Mouse (Mus musculus) forebrain, postnatal 0 days (tissue): ENCODE data around the gene Pigo. TPM values are rescaled to one million over a fixed set of nuclear protein-coding genes. Genes with fewer than 3 reads are reported as not detected.
A peak's percentile ranks its signal among the peaks of the same experiment; 100 is the strongest.
"Not testable (repeated sequence)": the region's sequence is repeated elsewhere in the genome, so short reads cannot be mapped to it uniquely, and the experiment has no call there.

Source experiments
- ATAC-seq: fragments of 200-750 bp; cut with Nextera tagmentation; 2 replicates; pipeline ENCODE4 v1.8.0; 2017; ENCODE audit warnings: mild to moderate bottlenecking, moderate library complexity
- DNase-seq: peaks from one replicate; pipeline ENCODE4 v3.0.0-alpha.2; 2015
- H3K27ac ChIP-seq: fragments of 300-500 bp; sonication (generic); 2 replicates; pipeline ENCODE4 v1.5.1; 2014; ENCODE audit warnings: low read depth, mild to moderate bottlenecking, antibody characterized with exemption, low read length, moderate library complexity, mixed read lengths
- H3K27me3 ChIP-seq: fragments of 300-500 bp; sonication (generic); 2 replicates; pipeline ENCODE4 v1.6.1; 2014; ENCODE audit warnings: mild to moderate bottlenecking, low read length, mixed read lengths; ENCODE audit not compliant: insufficient read depth
- H3K36me3 ChIP-seq: fragments of 300-500 bp; sonication (generic); 2 replicates; pipeline ENCODE4 v1.6.1; 2014; ENCODE audit warnings: mild to moderate bottlenecking, moderate library complexity; ENCODE audit not compliant: insufficient read depth
- H3K4me1 ChIP-seq: fragments of 300-500 bp; sonication (generic); 2 replicates; pipeline ENCODE4 v1.6.1; 2014; ENCODE audit warnings: antibody characterized with exemption; ENCODE audit not compliant: insufficient read depth
- H3K4me2 ChIP-seq: fragments of 300-500 bp; sonication (generic); 2 replicates; pipeline ENCODE4 v1.6.1; 2014; ENCODE audit warnings: low read depth, mild to moderate bottlenecking, moderate library complexity
- H3K4me3 ChIP-seq: fragments of 300-500 bp; sonication (generic); 2 replicates; pipeline ENCODE4 v1.5.1; 2014; ENCODE audit warnings: low read depth, low read length, mixed read lengths
- H3K9ac ChIP-seq: fragments of 300-500 bp; sonication (generic); 2 replicates; pipeline ENCODE4 v1.6.1; 2014; ENCODE audit warnings: mild to moderate bottlenecking
- H3K9me3 ChIP-seq: fragments of 300-500 bp; sonication (generic); 2 replicates; pipeline ENCODE4 v1.6.1; 2016; ENCODE audit warnings: low read length
- CTCF ChIP-seq: sonication (generic); IDR thresholded peaks from 2 replicates; pipeline ENCODE4 v1.5.1; 2016; ENCODE audit warnings: antibody characterized with exemption, control low read depth, low read depth
- WGBS: fragments of 180-500 bp; shearing (Covaris S2); extraction: QIAGEN DNeasy Blood & Tissue Kit; methylation state at CpG from one replicate; pipeline ENCODE4 v1.1.7; 2014; 5-methylcytosine and 5-hydroxymethylcytosine counted together
- polyA plus RNA-seq: library from polyadenylated mRNA; unstranded; fragments of >200 nt; fragmentation: Nextera tagmentation; extraction: Ambion mirVana; gene quantifications from 2 replicates; pipeline ENCODE4 v1.2.1, GENCODE M21; 2015
- total RNA-seq: library from RNA; depleted of rRNA; stranded (reverse); fragments of >200 nt; gene quantifications from 2 replicates; pipeline ENCODE4 v1.2.3, GENCODE M21; 2014

Pigo gene
- total and polyA plus RNA-seq, 2 experiments from 2014 or later = 20.3 to 21.9 TPM

DNA sequence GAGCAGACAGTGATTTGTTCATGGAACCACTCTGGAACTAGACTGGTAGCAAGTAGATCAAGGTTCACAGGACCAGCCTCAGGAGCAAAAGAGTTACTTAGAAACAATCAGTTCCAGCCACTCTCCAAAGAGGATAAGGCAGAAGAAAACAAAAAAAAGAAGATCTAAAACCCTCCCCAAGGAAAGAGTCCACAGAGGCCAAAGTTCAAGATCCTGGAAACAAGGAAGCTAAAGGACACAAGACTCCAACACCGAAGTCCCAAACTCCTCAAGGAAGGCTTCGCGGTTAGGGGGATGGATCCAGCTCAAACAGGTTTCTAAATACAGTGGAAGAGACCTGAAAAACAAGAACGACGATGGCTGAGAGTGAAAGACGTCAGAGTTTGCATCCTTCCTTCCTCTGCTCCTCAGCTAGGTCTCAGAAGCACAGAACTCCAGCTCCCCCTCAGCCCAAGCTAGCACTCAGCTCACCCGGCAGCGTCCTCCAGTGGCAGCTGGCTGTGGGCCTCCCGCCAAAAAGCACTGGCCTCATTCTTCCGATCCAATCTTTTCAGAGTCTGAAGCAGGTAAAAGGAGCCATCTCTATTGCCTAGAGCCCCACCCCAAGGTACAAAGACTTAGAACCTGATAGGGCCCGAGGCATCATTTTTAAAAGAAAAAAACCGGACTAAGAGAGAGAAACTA lies 22.7 kb downstream of the Pigo start:
- Histone ChIP-seq H3K4me3 (no peak overlapping the region), H3K27ac (no peak overlapping the region), H3K9ac (no peak overlapping the region), H3K27me3 (no peaks in the 10 kb centered on the region), H3K4me2 (no peak overlapping the region), H3K4me1 (peaks cover 12% of the 10 kb centered on the region), H3K36me3 (peaks cover 8% of the 10 kb centered on the region; the same call in 1 of the 2 replicates), H3K9me3 (no peaks in the 10 kb centered on the region)
- ATAC-seq (no peak), DNase-seq (no peak)
- 77% methylated on average over 12 of the region's 12 CpGs for WGBS
- TF ChIP-seq CTCF = no peak

DNA sequence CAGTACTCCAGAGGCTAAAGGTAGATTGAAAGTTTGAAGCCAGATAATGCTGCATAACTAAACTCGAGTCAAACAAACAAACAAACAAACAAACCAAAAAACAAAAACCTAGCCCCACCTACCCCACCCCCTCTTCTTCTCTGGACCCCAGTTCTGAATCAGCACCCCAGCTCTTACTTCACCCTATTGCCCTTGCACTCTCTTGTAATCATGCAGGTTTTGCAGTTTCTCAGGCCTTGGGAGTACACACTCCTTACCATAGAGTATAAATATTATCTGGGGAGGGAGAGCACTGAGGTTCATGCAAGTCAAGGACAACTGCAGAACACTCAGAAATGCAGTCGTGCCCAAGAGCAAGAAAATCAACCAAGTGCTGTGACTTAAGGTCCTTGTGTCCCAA lies 24.3 kb downstream of the Pigo start:
- H3K4me3 ChIP-seq = no peak overlapping the region
- 81% methylated on average over 2 of the region's 2 CpGs for WGBS
- H3K36me3 ChIP-seq = peaks cover 8% of the 10 kb centered on the region; the same call in 1 of the 2 replicates
- H3K9ac ChIP-seq = no peak overlapping the region
- DNase-seq = no peak
- peak overlapping the region; percentile 76 for H3K27ac ChIP-seq
- TF ChIP-seq CTCF = no peak
- ATAC-seq = no peak
- H3K4me1 ChIP-seq = peaks cover 18% of the 10 kb centered on the region
- H3K27me3 ChIP-seq = no peaks in the 10 kb centered on the region
- H3K9me3 ChIP-seq = no peaks in the 10 kb centered on the region
- no peak overlapping the region for H3K4me2 ChIP-seq

DNA sequence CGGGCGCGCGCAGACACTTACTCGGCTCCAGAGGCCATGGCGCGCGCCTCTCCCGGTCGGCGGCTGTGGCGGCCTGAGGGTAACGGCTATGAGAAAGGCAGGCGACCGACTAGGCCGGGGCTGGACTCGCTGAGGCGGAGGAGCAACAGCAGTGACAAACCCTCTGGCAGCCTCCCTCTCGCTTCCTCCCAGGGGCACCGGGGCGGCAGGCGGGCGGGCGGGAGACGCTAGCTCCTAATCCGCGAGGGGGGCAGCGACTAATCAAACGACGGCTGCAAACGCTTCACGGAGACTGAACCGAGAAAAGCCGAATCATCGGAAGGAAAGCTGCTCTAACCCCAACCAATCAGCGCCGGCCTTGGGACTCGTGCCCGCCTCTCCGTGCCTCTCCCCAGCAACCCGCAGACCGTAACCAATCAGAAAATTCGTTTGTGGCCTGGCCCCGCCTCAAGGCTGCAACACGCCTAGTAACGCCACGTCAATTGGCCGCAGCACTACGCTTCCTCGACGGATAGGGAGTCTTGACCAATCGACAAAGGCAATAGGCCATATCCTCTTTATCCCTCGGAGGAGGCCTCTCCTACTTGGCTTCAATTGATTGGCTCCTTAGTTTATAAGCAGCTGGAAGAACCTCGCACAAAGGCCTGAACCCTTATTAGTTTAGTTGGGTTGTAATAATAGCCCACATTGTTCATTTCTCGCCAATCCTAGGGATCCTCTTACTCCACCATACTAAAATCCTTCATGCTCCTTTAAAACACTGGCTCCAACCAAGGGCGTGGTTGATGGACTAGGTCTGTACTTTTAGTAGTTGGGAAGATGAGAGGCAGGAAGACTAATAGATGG lies 25.3 kb downstream of the Pigo start, which contains the start of gene Vcp:
Vcp (minus strand) TSS at position 367 of the 846 bp plus-strand sequence.
- peaks cover 18% of the 10 kb centered on the region for H3K4me1 ChIP-seq
- WGBS = under 1% methylated on average over 47 of the region's 56 CpGs

DNA sequence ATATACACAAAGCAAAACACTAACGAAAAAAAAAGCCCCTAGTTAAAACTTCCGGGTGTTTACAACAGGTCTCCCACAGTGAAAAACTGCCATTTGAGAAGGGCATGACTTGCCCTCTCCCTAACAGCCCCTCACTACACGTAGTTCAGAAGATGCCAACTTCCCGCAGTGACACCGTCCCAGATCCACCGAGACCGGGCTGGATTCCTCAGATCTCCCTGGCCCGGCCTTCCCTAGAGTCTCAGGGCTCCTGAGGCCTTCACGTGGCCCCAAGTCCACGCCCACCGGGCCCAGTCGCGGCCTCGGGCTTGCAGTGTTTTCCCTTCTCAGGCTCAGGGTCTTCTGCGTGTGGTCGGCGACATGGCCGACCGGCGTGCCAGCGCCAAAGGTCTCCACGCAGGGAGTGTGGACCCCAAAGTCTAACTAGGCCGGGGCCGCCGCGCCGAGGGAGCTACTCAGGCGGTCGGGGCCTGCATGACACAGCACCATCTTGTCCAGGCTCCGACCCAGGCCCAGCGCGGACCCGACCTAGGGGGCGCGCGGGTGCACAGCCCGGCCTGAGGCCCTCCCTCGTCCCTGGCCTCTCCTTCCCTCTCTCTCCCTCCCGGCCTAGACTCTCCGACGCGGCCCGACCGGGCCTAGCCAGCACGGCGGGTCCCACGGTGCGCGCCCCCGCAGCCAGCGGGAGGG lies 26.0 kb downstream of the Pigo start:
- no peak; the same call in 1 of the 2 replicates for TF ChIP-seq CTCF
- Histone ChIP-seq H3K4me2 (peak overlapping the region; percentile 58), H3K36me3 (peaks cover 14% of the 10 kb centered on the region; the same call in 1 of the 2 replicates), H3K4me3 (peak overlapping the region; percentile 82), H3K9ac (peak overlapping the region; percentile 97), H3K9me3 (no peaks in the 10 kb centered on the region), H3K27me3 (no peaks in the 10 kb centered on the region), H3K4me1 (peaks cover 18% of the 10 kb centered on the region), H3K27ac (peak overlapping the region; percentile 98)
- ATAC-seq = peak; percentile 44
- DNase-seq = peak; percentile 80
- 3% methylated on average over 45 of the region's 51 CpGs for WGBS

More for the DNA sequence above, 25.3 kb downstream of the Pigo start, which contains the start of gene Vcp:
- H3K27me3 ChIP-seq, H3K9me3 ChIP-seq, H3K36me3 ChIP-seq: not testable (repeated sequence)
- peak within 1 kb of the TSS; percentile 97 for H3K9ac ChIP-seq
- ATAC-seq = peak; percentile 98
- H3K4me3 ChIP-seq = peak within 1 kb of the TSS; percentile 82
- peak within 1 kb of the TSS; percentile 58 for H3K4me2 ChIP-seq
- peak; percentile 100 for DNase-seq
- peak within 1 kb of the TSS; percentile 98 for H3K27ac ChIP-seq

DNA sequence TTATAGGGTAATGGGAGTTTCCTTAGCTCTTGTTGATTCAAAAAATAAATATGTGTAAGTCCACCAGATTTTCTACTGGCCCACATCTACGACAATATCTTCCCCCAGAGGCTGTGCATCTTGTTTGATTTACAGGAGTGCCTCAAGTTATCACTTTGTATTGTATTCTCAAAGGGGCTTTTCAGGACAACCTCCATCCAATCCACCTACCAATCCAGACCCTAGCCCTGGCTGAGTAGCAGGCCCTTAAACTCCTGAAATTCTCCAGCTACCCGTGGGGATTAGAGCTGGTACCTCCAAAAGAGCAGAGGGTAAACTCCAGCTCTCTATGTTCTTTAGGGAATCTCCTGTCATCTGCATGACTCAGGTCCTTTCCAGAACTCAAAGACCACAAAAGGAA lies 27.6 kb downstream of the Pigo start:
- Histone ChIP-seq H3K9ac (0 out of 2 replicates have a peak overlapping the region, but pooled peaks have one; percentile 31), H3K4me3 (peak overlapping the region; percentile 82; the same call in 1 of the 2 replicates), H3K27me3 (no peaks in the 10 kb centered on the region), H3K27ac (no peak overlapping the region), H3K36me3 (peaks cover 25% of the 10 kb centered on the region), H3K9me3 (no peaks in the 10 kb centered on the region), H3K4me1 (peaks cover 18% of the 10 kb centered on the region), H3K4me2 (peak overlapping the region; percentile 58)
- WGBS = 67% methylated on average over 2 of the region's 2 CpGs
- ATAC-seq (no peak), DNase-seq (no peak)
- TF ChIP-seq CTCF = no peak

DNA sequence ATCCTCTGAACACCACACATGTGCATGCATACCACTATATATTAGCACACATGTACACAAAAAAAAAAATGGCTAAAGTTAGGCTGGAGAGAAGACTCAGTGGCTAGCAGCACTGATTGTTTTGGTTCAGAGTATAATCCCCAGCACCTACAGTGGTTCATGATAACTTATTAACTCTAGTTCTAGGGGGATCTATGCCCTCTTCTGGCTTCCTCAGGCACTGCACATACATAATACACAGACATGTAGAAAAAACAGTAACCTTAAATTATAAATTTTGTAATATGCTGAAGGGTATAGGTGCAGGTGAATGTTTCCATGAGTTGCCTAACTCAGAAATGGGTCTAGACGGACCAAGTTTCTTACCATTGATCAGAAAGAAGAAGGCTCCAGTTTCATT lies 37.3 kb downstream of the Pigo start:
- H3K4me1 ChIP-seq = no peaks in the 10 kb centered on the region
- H3K4me3 ChIP-seq = no peak overlapping the region
- no peak overlapping the region for H3K9ac ChIP-seq
- no peak for DNase-seq
- peaks cover 91% of the 10 kb centered on the region for H3K36me3 ChIP-seq
- TF ChIP-seq CTCF = peak; percentile 22; the same call in 1 of the 2 replicates
- WGBS = 86% methylated on average over 1 of the region's 1 CpGs
- no peak overlapping the region for H3K4me2 ChIP-seq
- H3K27me3 ChIP-seq = no peaks in the 10 kb centered on the region
- ATAC-seq = no peak
- H3K9me3 ChIP-seq = no peaks in the 10 kb centered on the region
- no peak overlapping the region for H3K27ac ChIP-seq

DNA sequence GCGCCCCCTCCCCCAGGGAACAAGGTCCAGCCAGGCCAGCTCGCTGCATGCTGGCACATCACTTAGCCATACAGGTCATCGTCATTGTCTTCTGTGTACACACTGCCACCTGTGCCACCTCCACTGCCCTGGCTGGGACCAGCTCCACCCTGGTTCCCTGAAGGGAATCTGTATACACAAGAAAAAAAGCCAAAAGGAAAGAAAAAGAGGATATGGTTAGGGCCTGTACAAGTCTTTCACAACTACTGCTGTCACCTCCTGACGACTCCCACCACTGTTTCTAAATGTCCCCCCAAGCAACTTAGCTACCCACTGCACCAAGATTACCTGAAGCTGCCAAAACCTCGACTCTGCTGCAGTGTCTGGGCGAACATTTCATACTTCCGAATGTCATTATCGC lies 45.2 kb downstream of the Pigo start:
- not testable (repeated sequence) for H3K27ac ChIP-seq, ATAC-seq, H3K4me3 ChIP-seq, H3K4me1 ChIP-seq, DNase-seq, H3K27me3 ChIP-seq, H3K9ac ChIP-seq, H3K9me3 ChIP-seq, H3K4me2 ChIP-seq
- WGBS = 94% methylated on average over 7 of the region's 8 CpGs
- peaks cover 58% of the 10 kb centered on the region for H3K36me3 ChIP-seq
